Mouse (Mus musculus) hindbrain, embryonic 15.5 days (tissue): ENCODE data around the gene Thap8. TPM values are rescaled to one million over a fixed set of nuclear protein-coding genes. Genes with fewer than 3 reads are reported as not detected.
"Not testable (repeated sequence)": the region's sequence is repeated elsewhere in the genome, so short reads cannot be mapped to it uniquely, and the experiment has no call there.

Experiments
- ATAC-seq: fragments of 200-750 bp; cut with Nextera tagmentation; 2 replicates; pipeline ENCODE4 v1.8.0; 2017; ENCODE audit warnings: low read depth, moderate number of reproducible peaks, moderate TSS enrichment; ENCODE audit not compliant: low FRiP score
- H3K27ac ChIP-seq: fragments of 300-500 bp; sonication (generic); replicated peaks from 2 replicates; pipeline ENCODE4 v1.5.1; 2015; ENCODE audit warnings: mild to moderate bottlenecking, inconsistent platforms
- H3K27me3 ChIP-seq: fragments of 300-500 bp; sonication (generic); 2 replicates; pipeline ENCODE4 v1.6.1; 2015; ENCODE audit warnings: control low read depth, inconsistent platforms
- H3K36me3 ChIP-seq: fragments of 300-500 bp; sonication (generic); 2 replicates; pipeline ENCODE4 v1.6.1; 2015; ENCODE audit warnings: control low read depth, inconsistent platforms
- H3K4me1 ChIP-seq: fragments of 300-500 bp; sonication (generic); replicated peaks from 2 replicates; pipeline ENCODE4 v1.6.1; 2015; ENCODE audit warnings: control low read depth, inconsistent platforms
- H3K4me2 ChIP-seq: fragments of 300-500 bp; sonication (generic); 2 replicates; pipeline ENCODE4 v1.6.1; 2015; ENCODE audit warnings: moderate library complexity, mild to moderate bottlenecking, inconsistent platforms
- H3K4me3 ChIP-seq: fragments of 300-500 bp; sonication (generic); 2 replicates; pipeline ENCODE4 v1.5.1; 2015; ENCODE audit warnings: mild to moderate bottlenecking, inconsistent platforms
- H3K9ac ChIP-seq: fragments of 300-500 bp; sonication (generic); 2 replicates; pipeline ENCODE4 v1.6.1; 2015; ENCODE audit warnings: inconsistent platforms
- H3K9me3 ChIP-seq: fragments of 300-500 bp; sonication (generic); 2 replicates; pipeline ENCODE4 v1.6.1; 2016; ENCODE audit warnings: control low read depth, inconsistent platforms
- WGBS: fragments of 180-500 bp; shearing (Covaris S2); methylation state at CpG from one replicate; pipeline ENCODE4 v1.1.7; 2015; 5-methylcytosine and 5-hydroxymethylcytosine counted together
- polyA plus RNA-seq: library from polyadenylated mRNA; unstranded; fragments of >200 nt; fragmentation: Nextera tagmentation; extraction: Ambion mirVana; gene quantifications from 2 replicates; pipeline ENCODE4 v1.2.1, GENCODE M21; 2015

The Thap8 gene
- 0.52 and 0.88 TPM in 2 replicates for polyA plus RNA-seq

DNA sequence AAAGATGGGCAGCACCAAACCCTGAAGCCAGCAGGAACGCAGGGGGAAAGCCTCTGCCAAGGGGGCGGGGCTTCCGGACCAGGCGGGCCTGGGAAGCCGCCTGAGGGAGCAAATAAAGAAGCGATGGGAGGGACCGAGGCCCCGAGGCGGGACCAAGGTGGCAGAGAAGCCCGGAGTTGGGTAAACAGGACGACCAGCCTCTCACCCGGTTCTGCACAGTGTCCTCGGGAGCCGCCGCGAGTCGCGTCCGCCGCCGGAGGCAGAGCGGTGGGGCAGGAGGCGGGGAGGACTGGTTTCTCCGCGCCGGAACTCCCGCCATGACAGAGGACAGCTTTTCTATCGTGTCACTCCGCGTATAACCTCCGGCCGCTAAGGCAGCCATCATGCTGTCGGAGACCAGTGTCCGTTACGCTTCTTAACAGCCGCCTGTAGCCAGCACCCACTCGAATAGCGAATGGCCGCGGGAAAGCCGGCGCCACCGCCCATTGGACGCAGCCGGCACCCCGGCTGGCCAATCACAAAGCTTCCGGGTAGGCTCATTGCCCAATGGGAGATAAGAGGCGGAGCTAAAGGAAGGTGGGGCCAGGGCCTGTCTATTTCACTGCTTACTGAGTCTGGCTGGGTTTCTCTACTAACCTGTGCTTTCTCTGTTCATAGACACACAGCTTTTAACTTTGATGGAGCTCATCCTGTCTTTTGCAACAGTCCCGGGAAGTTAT lies at the start of gene Thap8, which contains the start of gene Wdr62:
Thap8 (plus strand) TSS at position 144 of the 719 bp plus-strand sequence.
Wdr62 (minus strand) TSS at position 469 of the 719 bp plus-strand sequence.
- peak within 1 kb of the TSS; percentile 89 for H3K4me2 ChIP-seq
- peak within 1 kb of the TSS; percentile 67 for H3K9ac ChIP-seq
- H3K4me3 ChIP-seq, result peak within 1 kb of the TSS; percentile 54
- peaks cover 14% of the 10 kb centered on the region for H3K4me1 ChIP-seq
- peak within 1 kb of the TSS; percentile 96 for H3K27ac ChIP-seq
- peak; percentile 96 for ATAC-seq
- H3K9me3 ChIP-seq, result no peaks in the 10 kb centered on the region
- WGBS, result under 1% methylated on average over 49 of the region's 49 CpGs
- no peaks in the 10 kb centered on the region for H3K27me3 ChIP-seq
- H3K36me3 ChIP-seq, result no peaks in the 10 kb centered on the region

DNA sequence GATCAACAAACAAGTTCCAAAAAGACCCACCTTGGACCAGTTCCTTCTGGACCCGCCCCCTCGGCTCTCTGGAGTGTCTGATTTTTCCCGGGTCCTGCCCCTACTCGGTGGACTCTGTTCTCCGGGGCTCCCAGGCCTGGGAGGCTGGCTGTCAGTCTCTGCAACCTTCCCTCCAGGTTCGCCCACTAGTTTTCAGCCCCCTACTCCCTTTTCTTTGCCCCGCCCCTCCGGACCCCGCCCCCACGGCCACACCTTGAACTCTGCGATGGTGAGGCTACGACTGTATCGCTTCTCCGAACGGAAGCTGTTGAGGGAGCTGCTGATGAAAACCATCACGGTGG lies 48.6 kb upstream of the Thap8 start:
- H3K4me2 ChIP-seq, result peak overlapping the region; percentile 67
- H3K27ac ChIP-seq, result peak overlapping the region; percentile 99
- ATAC-seq, result peak; percentile 40
- WGBS, result under 1% methylated on average over 16 of the region's 16 CpGs
- H3K4me1 ChIP-seq, result peaks cover 21% of the 10 kb centered on the region
- no peaks in the 10 kb centered on the region for H3K27me3 ChIP-seq
- no peaks in the 10 kb centered on the region for H3K9me3 ChIP-seq
- peak overlapping the region; percentile 61 for H3K4me3 ChIP-seq
- peaks cover 34% of the 10 kb centered on the region for H3K36me3 ChIP-seq
- H3K9ac ChIP-seq, result peak overlapping the region; percentile 77

DNA sequence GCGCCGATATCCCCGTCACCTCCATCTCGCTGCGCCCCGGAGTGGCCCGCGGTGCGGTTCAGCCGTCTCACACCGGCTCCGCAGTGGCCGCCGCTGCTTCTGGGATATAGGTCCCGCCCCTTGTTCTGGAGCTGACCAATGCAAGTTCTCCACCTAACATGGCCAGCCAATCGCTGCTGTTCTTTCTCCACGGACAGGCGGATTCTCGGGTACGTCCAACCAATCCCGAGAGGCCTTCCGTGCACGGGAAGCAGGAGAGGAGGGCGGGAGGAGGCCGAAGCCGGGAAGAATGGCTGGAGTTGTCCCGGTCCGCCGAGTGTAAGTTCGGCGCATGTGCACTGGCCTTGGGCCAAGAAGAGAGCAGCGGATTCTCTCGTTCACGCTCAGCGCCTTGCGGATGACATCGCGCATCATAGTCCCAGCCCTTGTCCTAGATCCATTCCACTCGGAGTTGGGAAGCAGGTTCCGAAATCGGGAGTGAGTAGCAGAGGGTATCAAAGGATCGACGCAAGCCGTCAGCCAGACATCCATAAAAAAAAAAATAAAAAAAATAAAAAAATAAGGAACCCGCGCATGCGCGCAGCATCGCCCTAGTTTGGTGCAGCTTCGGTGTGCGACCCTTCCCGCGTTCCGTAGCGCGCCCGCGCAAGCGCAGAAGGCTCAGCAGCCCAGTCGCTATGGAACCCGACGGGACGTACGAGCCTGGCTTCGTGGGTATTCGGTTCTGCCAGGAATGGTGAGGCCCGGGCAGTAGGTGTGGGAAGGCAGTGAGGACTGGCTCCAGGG lies 48.0 kb upstream of the Thap8 start, which contains the start of the genes Polr2i and Tbcb:
Polr2i (plus strand) TSS at position 280 of the 786 bp plus-strand sequence.
Tbcb (minus strand) TSS at position 604 of the 786 bp plus-strand sequence.
- Histone ChIP-seq H3K4me3 (peak within 1 kb of the TSS; percentile 61), H3K4me2 (peak within 1 kb of the TSS; percentile 67), H3K36me3 (peaks cover 29% of the 10 kb centered on the region), H3K27me3 (no peaks in the 10 kb centered on the region), H3K9me3 (no peaks in the 10 kb centered on the region), H3K9ac (peak within 1 kb of the TSS; percentile 77), H3K4me1 (peaks cover 21% of the 10 kb centered on the region), H3K27ac (peak within 1 kb of the TSS; percentile 99)
- WGBS, result under 1% methylated on average over 67 of the region's 67 CpGs
- peak; percentile 97 for ATAC-seq

DNA sequence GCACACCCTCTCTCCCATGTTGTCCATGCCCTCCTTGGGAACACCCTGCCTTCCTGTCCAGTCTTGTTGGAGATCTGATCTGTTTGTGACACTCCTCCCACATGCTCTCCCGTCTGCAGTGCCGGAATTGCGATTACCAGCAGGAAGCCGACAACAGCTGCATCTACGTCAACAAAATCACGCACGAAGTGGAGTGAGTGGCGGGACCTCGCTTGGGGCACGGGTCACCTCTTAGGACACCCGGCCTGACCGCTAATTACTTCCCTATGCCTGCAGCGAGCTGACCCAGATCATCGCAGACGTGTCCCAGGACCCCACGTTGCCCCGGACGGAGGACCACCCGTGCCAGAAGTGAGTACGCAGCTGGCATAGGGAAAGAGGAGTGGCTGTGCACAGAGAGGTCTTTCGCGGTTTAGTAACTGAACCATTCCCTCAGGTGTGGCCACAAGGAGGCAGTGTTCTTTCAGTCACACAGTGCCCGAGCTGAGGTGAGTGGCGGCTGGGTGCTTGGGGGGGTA lies 47.2 kb upstream of the Thap8 start:
- peaks cover 25% of the 10 kb centered on the region; the same call in 1 of the 2 replicates for H3K36me3 ChIP-seq
- peak; percentile 19; the same call in 1 of the 2 replicates for ATAC-seq
- peak overlapping the region; percentile 61 for H3K4me3 ChIP-seq
- H3K27ac ChIP-seq, result peak overlapping the region; percentile 99
- peaks cover 21% of the 10 kb centered on the region for H3K4me1 ChIP-seq
- H3K9ac ChIP-seq, result peak overlapping the region; percentile 77
- 6% methylated on average over 24 of the region's 24 CpGs for whole genome bisulfite sequencing
- no peaks in the 10 kb centered on the region for H3K27me3 ChIP-seq
- H3K9me3 ChIP-seq, result no peaks in the 10 kb centered on the region
- peak overlapping the region; percentile 67 for H3K4me2 ChIP-seq

DNA sequence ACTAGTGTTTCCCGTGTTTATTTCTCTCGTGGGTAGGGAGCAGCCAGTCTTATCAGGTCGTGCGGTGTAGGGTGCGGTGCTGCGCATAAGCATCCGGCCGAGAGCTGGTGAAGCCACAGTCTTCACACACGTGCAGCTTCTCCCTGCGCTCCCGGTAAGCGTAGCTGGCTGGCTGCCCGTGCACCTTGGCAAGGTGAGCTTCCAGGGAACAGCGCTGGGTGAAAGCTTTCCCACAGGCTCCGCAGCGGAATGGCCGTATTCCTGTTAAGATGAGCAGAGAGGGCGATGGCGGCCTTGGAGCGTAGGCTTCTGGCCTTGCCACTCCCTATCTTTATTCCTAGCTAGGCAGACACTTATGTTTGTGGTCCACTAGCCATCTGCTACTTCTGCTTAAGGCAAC lies 46.5 kb upstream of the Thap8 start:
- Histone ChIP-seq H3K4me1 (peaks cover 21% of the 10 kb centered on the region), H3K4me2 (peak overlapping the region; percentile 67), H3K4me3 (peak overlapping the region; percentile 61), H3K9ac (no peak overlapping the region), H3K36me3 (peaks cover 18% of the 10 kb centered on the region; the same call in 1 of the 2 replicates), H3K27ac (no peak overlapping the region), H3K27me3 (no peaks in the 10 kb centered on the region), H3K9me3 (no peaks in the 10 kb centered on the region)
- WGBS, result 88% methylated on average over 20 of the region's 20 CpGs
- no peak for ATAC-seq

DNA sequence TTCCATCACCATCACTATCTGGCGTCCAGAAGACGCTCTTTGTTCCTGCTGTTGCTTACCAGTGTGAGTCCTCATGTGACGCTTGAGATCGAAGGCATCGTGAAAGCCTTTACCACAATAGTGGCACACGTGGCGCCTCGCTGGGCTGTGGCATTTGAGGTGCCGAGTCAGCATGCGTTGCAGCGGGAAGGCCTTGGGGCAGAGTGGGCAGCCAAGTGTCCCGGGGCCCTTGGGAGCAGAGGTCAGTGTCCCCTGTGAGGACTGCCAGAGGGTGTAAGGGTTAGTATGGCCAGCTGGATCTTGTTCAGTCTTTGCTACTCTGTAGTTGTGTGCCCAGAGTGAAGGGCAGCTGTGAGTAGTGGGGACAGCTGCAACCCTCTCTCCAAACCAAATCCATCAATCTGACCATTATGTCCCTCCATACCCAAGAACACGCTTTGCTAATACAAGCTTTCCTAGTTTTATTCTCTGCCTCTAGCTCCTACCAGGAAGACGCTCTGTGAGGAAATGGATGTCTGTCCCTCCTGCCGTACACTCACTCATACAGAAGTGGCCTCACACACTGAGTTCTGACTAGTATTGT lies 45.5 kb upstream of the Thap8 start:
- 92% methylated on average over 15 of the region's 15 CpGs for WGBS

DNA sequence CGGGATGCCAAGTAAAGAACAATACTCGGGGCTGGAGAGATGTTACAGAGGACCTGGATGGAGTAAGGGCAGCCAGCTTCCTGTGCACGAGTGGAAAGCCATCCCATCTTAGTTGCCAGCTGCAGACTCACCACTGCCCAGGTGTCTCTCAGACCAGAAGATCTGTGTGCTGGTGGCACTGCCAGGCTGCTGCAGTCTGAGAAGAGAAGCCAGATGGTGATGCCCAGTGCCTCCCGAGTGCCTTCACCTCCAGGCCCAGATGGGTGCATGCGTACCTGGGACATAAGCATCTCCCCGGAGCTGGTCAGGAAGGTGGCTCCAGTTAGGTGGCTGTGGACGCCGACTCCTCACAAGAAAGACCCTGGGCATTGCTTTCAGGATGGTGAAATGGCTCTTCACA lies 44.8 kb upstream of the Thap8 start:
- no peaks in the 10 kb centered on the region for H3K27me3 ChIP-seq
- no peak overlapping the region for H3K4me3 ChIP-seq
- 94% methylated on average over 8 of the region's 8 CpGs for WGBS
- H3K4me1 ChIP-seq, result peaks cover 21% of the 10 kb centered on the region
- no peak for ATAC-seq
- no peak overlapping the region for H3K27ac ChIP-seq
- H3K36me3 ChIP-seq, result peaks cover 10% of the 10 kb centered on the region; the same call in 1 of the 2 replicates
- H3K9me3 ChIP-seq, result no peaks in the 10 kb centered on the region
- no peak overlapping the region for H3K9ac ChIP-seq
- H3K4me2 ChIP-seq, result no peak overlapping the region

More for the DNA sequence above, 45.5 kb upstream of the Thap8 start:
- Histone ChIP-seq H3K9me3 (no peaks in the 10 kb centered on the region), H3K4me2 (no peak overlapping the region), H3K9ac (no peak overlapping the region), H3K36me3 (peaks cover 13% of the 10 kb centered on the region; the same call in 1 of the 2 replicates), H3K27ac (no peak overlapping the region), H3K4me1 (peaks cover 21% of the 10 kb centered on the region), H3K27me3 (no peaks in the 10 kb centered on the region), H3K4me3 (no peak overlapping the region)
- no peak for ATAC-seq

DNA sequence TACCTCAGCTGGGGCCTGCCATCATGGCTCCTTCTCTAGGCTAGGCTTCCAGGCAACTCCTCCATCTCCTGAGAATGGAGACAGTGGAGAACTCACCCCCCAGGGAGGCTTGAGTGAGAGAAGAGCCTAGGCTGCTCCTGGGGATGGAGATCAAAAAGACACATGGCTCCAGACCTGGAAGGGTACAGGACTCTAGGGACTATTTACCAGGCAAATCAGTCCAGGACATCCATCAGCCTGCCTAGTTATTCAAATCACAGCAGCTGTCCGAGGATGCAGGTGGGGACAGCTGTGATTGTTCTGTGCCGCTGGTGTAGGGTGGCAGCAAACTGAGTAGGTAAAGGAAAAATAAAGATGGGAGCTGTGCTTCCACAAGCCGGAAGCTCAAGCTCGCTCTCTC lies 44.3 kb upstream of the Thap8 start, which contains the start of gene Ovol3:
Ovol3 (minus strand) TSS at position 101 of the 400 bp plus-strand sequence.
- H3K9me3 ChIP-seq, result no peaks in the 10 kb centered on the region
- H3K36me3 ChIP-seq, result peaks cover 10% of the 10 kb centered on the region; the same call in 1 of the 2 replicates
- 84% methylated on average over 4 of the region's 4 CpGs for WGBS
- no peaks in the 10 kb centered on the region for H3K27me3 ChIP-seq
- H3K9ac ChIP-seq, result no peak within 1 kb of the TSS
- no peak within 1 kb of the TSS for H3K4me2 ChIP-seq
- ATAC-seq, result no peak
- H3K4me3 ChIP-seq, result no peak within 1 kb of the TSS
- peaks cover 18% of the 10 kb centered on the region for H3K4me1 ChIP-seq
- no peak within 1 kb of the TSS for H3K27ac ChIP-seq

DNA sequence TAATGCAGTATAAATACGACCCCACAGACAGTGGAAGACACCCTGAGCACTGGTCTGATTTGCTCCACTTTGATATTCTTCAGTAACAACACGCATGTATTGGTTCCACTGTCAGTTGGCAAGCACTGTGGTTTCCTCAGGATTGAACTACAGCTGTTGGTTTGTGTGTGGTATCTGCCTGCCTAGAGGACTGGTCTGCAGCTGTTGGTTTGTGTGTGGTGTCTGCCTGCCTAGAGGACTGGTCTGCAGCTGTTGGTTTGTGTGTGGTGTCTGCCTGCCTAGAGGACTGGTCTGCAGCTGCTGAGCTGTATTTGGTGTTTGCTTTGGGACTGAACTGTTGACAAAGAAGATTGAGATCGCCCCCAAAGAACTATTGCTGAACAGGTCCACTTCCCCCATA lies 42.5 kb upstream of the Thap8 start:
- H3K27ac ChIP-seq, ATAC-seq, H3K4me2 ChIP-seq, H3K36me3 ChIP-seq, H3K9me3 ChIP-seq, H3K9ac ChIP-seq, H3K4me3 ChIP-seq, H3K27me3 ChIP-seq: not testable (repeated sequence)
- H3K4me1 ChIP-seq, result peaks cover 12% of the 10 kb centered on the region
- WGBS, result 91% methylated on average over 3 of the region's 3 CpGs

DNA sequence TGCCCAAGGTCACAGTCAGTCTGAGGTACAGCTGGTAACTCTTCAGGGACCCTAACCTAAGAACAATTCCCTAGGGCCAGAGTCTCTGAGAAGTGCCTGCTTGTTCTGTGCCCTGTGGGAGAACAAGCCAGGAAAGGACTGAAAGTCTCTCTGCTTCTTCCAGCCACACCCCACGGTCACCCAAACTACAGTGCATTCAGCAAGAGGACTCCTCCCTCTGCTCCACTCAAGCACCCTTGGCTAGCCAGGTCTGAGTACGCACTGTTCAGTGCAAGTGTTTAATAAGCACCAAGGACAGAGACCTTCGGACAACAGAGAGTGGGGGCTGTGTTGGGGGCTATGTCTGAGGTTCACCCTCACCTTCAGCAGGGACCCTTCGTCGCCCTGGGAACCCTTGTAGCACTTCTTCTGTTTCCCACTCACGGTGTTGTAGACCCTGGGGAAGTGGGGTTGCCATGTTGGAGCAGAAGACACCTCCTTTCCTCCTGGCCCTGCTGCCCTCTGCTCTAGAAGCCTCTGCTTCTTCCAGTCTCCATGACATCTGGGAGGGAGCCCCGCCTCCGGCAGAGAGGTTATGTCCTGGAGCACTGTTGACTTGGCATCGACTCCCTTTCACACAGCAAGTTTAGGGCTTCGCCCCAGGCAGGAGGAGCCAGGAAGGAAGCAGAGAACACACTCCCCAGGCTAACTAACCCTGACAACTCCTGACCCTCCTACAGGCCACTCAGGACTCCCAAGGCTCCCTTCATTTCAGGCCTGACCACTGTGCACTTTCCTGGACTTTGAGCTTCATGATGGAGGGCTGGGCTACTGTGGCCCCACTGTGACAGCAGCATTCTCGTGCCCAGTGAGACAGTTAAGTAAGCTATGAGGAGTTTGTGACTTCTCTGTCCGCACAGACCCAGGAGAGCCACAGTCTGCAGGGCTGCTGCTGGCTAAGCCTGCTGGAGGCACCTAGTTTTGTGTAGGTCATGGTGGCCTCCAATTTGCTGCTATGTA lies 27.6 kb upstream of the Thap8 start:
- no peak overlapping the region for H3K4me3 ChIP-seq
- no peak for ATAC-seq
- no peaks in the 10 kb centered on the region for H3K9me3 ChIP-seq
- 89% methylated on average over 12 of the region's 12 CpGs for WGBS
- no peaks in the 10 kb centered on the region for H3K36me3 ChIP-seq
- no peak overlapping the region for H3K4me2 ChIP-seq
- no peaks in the 10 kb centered on the region for H3K4me1 ChIP-seq
- no peak overlapping the region for H3K27ac ChIP-seq
- no peak overlapping the region for H3K9ac ChIP-seq
- H3K27me3 ChIP-seq, result no peaks in the 10 kb centered on the region

DNA sequence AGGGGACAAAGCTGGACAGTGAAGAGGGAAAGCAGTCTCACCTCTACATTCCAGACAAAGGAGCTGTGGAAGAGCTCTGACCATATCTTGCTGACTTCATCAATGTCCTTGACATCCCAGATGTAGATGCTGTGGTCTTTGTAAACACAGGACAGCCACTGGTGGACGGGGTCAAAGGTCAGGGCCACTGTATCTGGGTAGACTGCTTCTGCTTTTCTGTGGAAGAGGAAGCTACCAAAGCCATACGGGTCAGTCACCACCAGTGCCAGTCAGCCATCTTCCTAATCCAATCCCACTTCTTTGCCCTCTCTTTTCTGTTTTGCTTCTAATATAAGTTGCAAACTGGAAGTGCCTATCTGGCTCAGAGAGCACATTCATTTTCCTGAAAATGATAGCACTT lies 14.9 kb upstream of the Thap8 start:
- ATAC-seq, result no peak
- no peak overlapping the region for H3K4me3 ChIP-seq
- 80% methylated on average over 2 of the region's 2 CpGs for WGBS
- H3K27me3 ChIP-seq, result no peaks in the 10 kb centered on the region
- H3K4me2 ChIP-seq, result no peak overlapping the region
- H3K9me3 ChIP-seq, result no peaks in the 10 kb centered on the region
- H3K9ac ChIP-seq, result no peak overlapping the region
- no peak overlapping the region for H3K27ac ChIP-seq
- H3K36me3 ChIP-seq, result no peaks in the 10 kb centered on the region
- H3K4me1 ChIP-seq, result no peaks in the 10 kb centered on the region
